Mouse (Mus musculus): ENCODE results near the gene Pa2g4. TPM values are rescaled to one million over a fixed set of nuclear protein-coding genes. Genes with fewer than 3 reads are reported as not detected.

Pa2g4 gene
- polyA plus RNA-seq, 1 experiment from 2014 or later, result 213 TPM

DNA sequence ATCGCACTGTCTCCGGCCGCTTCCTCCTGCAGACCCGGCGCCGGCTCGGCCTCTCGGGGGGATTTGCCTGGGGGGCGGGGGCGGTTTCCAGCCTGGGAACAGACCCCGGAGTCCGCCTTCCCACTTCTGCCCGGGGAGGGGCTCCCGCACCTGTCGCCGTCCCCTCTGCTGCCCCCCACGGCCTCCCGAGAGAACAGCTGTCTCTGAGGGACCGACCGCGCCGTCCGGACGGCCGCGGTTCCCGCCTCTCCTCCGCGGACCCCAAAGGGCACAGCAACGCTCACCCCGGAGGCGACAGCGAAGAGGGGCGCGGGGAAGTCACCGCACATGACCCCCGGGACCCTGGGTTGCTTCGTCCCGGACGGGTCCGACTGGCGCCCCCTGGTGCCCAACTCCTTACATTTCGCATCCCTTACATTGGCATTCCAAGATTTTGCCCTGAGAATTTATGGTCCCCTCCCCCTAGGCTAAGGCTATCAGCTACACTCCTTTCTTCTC lies 24.5 kb upstream of the Pa2g4 start:
- Histone ChIP-seq H3K36me3 (no peaks in the 10 kb centered on the region), H3K4me1 (peaks cover 16% of the 10 kb centered on the region), H3K27ac (peak overlapping the region; percentile 97), H3K27me3 (replicated peaks) (0 out of 2 replicates have a peak, but pooled peaks cover 16% of the 10 kb centered on the region), H3K4me3 (replicated peaks) (peak overlapping the region; percentile 66), H3K4me2 (peak overlapping the region; percentile 97), H3K9ac (peak overlapping the region; percentile 66), H3K9me3 (no peaks in the 10 kb centered on the region)
- ATAC-seq (ENCODE audit: insufficient read depth, low FRiP score, low read depth), result peak; percentile 15; the same call in 1 of the 2 replicates
- WGBS, result under 1% methylated on average over 41 of the region's 43 CpGs

DNA sequence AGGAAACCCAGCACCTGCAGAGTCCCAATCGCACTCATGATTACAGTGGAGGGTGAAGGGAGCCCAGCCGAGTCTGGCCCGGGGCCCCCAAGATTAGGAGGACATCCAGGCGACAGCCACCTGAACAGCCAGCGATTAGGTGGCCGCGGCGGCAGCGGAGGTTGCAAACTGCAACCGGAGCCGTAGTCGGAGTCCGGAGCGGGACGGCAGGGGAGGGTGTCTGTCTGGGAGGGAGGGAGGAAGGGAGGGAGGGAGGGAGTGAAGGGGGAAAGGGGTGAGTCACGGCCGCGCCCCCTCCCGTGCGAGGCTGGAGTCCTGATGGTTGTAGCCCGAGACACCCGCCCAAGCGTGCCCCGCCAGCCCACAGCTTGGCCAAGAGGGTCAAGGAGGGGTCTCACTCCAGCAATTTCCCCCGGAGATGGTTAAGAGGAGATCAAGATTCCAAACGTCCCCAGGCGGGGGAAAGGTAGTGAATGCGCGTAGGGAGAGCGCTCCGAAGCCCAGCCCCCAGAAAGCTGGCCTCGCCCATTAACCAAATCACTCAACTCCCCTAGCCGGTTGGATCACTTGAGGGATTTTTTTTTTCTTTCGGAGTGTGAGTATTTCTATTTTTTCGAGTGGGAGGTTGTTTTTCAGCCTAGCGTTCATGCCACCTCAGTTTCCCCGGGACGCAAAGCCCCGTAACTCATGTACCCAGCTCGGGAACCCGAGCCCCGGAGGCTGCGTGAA lies 23.8 kb upstream of the Pa2g4 start, which contains the start of gene Erbb3:
TSS of gene Erbb3 (minus strand) at position 189 of the 729 bp plus-strand sequence.
- H3K27ac ChIP-seq, result peak within 1 kb of the TSS; percentile 97
- H3K9me3 ChIP-seq, result no peaks in the 10 kb centered on the region
- peak; percentile 74 for ATAC-seq (ENCODE audit: insufficient read depth, low FRiP score, low read depth)
- no peaks in the 10 kb centered on the region for H3K36me3 ChIP-seq
- peak within 1 kb of the TSS; percentile 97 for H3K4me2 ChIP-seq
- H3K4me1 ChIP-seq, result peaks cover 16% of the 10 kb centered on the region
- H3K27me3 ChIP-seq (replicated peaks), result 0 out of 2 replicates have a peak, but pooled peaks cover 16% of the 10 kb centered on the region
- WGBS, result under 1% methylated on average over 42 of the region's 43 CpGs
- peak within 1 kb of the TSS; percentile 66 for H3K9ac ChIP-seq
- peak within 1 kb of the TSS; percentile 66 for H3K4me3 ChIP-seq (replicated peaks)

DNA sequence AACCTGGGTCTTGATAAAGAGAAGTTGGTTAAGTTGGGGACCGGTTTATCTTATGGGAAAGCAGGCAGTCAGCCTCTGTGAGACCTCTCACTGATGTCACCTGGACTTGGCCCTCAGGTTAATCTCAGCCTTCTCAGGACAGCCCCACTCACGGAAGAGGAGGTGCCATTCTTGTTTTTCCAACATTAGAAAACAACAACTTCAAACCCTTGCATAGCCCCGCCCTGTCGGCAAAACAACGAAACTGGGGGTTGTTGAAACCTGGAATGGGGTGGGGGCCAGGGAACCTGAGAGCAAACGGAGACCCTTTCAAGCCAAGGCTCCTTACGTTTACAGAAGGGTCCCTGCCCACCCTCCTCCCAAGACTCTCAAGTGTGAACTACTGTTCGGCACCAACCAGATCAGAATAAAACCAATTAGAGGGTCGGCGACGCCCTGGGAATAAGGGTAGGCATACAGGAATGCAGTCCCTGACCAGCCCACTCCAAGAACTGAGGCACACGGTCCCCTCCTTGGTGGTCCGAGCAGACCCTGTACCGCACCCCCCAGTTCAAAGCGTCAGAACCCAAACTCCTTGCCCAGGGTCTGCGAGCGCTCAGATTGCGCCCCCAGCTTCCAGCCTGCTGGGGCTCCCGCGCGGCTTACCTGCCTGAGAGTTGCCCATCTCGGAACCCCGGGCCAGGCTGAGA lies 23.1 kb upstream of the Pa2g4 start:
- H3K9ac ChIP-seq, result peak overlapping the region; percentile 49
- H3K9me3 ChIP-seq, result no peaks in the 10 kb centered on the region
- WGBS, result 2% methylated on average over 23 of the region's 23 CpGs
- H3K4me3 ChIP-seq (replicated peaks), result peak overlapping the region; percentile 66
- no peaks in the 10 kb centered on the region for H3K36me3 ChIP-seq
- peak overlapping the region; percentile 97 for H3K4me2 ChIP-seq
- peak overlapping the region; percentile 97 for H3K27ac ChIP-seq
- H3K4me1 ChIP-seq, result peaks cover 19% of the 10 kb centered on the region
- 0 out of 2 replicates have a peak, but pooled peaks cover 16% of the 10 kb centered on the region for H3K27me3 ChIP-seq (replicated peaks)
- ATAC-seq (ENCODE audit: insufficient read depth, low FRiP score, low read depth), result no peak

DNA sequence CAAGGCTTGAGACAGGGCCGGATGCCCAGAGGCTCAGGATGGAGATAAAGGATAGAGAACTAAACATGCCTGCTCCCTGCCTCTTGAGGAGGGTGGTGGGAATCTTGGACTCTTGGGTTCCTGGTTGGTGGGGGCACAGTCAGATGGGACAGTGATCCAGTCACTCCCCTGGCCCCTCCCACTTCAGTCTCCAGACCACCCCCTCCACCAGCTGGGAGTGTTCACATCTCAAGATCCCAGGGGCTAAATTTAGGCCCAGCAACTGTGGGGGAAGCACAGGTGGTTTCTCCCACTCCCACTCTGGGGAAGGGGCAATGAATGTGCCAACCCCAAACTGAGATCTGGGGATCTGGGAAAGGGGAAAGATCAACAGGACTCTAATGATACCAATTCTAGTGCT lies 22.3 kb upstream of the Pa2g4 start:
- no peak for ATAC-seq (ENCODE audit: insufficient read depth, low FRiP score, low read depth)
- H3K4me3 ChIP-seq (replicated peaks), result peak overlapping the region; percentile 66
- peak overlapping the region; percentile 97 for H3K27ac ChIP-seq
- 0 out of 2 replicates have a peak, but pooled peaks cover 18% of the 10 kb centered on the region for H3K27me3 ChIP-seq (replicated peaks)
- no peaks in the 10 kb centered on the region for H3K9me3 ChIP-seq
- 47% methylated on average over 1 of the region's 1 CpGs for WGBS
- no peak overlapping the region for H3K9ac ChIP-seq
- peaks cover 25% of the 10 kb centered on the region for H3K4me1 ChIP-seq
- H3K4me2 ChIP-seq, result peak overlapping the region; percentile 97
- H3K36me3 ChIP-seq, result no peaks in the 10 kb centered on the region

DNA sequence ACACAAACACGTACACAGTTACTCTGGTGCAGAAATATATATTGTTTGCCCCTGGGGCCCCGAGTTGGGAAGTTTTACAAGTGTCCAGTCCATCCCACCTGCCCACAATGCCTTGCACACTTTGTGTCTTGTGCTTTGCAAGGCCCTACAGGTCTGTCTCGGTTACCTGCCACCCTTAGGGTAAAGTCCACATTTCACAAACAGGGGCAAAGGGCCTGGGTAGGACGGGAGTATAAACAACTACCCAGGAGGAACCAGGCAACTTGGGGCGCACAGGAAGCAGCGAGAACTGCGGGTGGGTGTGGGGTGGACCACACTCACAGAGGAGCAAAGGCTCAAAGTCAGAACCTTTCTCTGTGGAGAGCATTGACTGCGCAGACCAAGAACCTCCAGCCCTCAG lies 21.9 kb upstream of the Pa2g4 start:
- H3K4me3 ChIP-seq (replicated peaks), result peak overlapping the region; percentile 66
- ATAC-seq (ENCODE audit: insufficient read depth, low FRiP score, low read depth), result peak; percentile 9; the same call in 1 of the 2 replicates
- H3K27me3 ChIP-seq (replicated peaks), result 0 out of 2 replicates have a peak, but pooled peaks cover 18% of the 10 kb centered on the region
- H3K4me1 ChIP-seq, result peaks cover 25% of the 10 kb centered on the region
- H3K36me3 ChIP-seq, result no peaks in the 10 kb centered on the region
- H3K27ac ChIP-seq, result peak overlapping the region; percentile 97
- WGBS, result 41% methylated on average over 8 of the region's 8 CpGs
- H3K4me2 ChIP-seq, result peak overlapping the region; percentile 97
- no peaks in the 10 kb centered on the region for H3K9me3 ChIP-seq
- no peak overlapping the region for H3K9ac ChIP-seq

DNA sequence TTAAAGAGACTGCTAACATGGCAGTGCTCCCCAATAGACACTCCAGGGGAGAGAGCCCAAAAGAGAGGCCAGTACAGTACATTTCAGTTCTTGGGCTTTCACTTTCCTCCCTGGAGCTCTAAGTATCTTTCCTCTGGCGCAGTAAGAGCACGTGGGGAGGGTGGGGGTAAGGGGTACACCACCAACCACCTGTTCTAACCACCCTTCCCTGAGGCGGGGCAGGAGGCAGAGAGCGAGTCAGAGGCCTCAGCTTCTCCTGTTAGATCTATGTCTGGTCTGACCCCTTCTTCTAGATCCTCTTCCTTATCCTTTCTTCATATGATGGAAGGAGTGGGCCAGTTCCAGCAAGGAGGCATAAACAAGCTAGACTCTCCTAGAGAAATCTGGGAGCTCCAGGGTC lies 21.3 kb upstream of the Pa2g4 start:
- Histone ChIP-seq H3K36me3 (no peaks in the 10 kb centered on the region), H3K4me3 (replicated peaks) (peak overlapping the region; percentile 66), H3K27me3 (replicated peaks) (0 out of 2 replicates have a peak, but pooled peaks cover 18% of the 10 kb centered on the region), H3K27ac (peak overlapping the region; percentile 97), H3K9me3 (no peaks in the 10 kb centered on the region), H3K4me2 (peak overlapping the region; percentile 97), H3K4me1 (peaks cover 25% of the 10 kb centered on the region), H3K9ac (no peak overlapping the region)
- whole genome bisulfite sequencing, result 37% methylated on average over 4 of the region's 4 CpGs
- ATAC-seq (ENCODE audit: insufficient read depth, low FRiP score, low read depth), result no peak

- 16% methylated on average over 1 of the region's 1 CpGs for WGBS
- Histone ChIP-seq H3K27ac (peak overlapping the region; percentile 97), H3K27me3 (replicated peaks) (0 out of 2 replicates have a peak, but pooled peaks cover 18% of the 10 kb centered on the region), H3K9me3 (no peaks in the 10 kb centered on the region), H3K9ac (no peak overlapping the region), H3K4me2 (peak overlapping the region; percentile 97), H3K36me3 (no peaks in the 10 kb centered on the region), H3K4me3 (replicated peaks) (peak overlapping the region; percentile 66), H3K4me1 (peaks cover 25% of the 10 kb centered on the region)
- no peak for ATAC-seq (ENCODE audit: insufficient read depth, low FRiP score, low read depth)
Observed at GRCm38 (mm10) chr10:128586546-128586945, 20.8 kb upstream of the Pa2g4 start.

DNA sequence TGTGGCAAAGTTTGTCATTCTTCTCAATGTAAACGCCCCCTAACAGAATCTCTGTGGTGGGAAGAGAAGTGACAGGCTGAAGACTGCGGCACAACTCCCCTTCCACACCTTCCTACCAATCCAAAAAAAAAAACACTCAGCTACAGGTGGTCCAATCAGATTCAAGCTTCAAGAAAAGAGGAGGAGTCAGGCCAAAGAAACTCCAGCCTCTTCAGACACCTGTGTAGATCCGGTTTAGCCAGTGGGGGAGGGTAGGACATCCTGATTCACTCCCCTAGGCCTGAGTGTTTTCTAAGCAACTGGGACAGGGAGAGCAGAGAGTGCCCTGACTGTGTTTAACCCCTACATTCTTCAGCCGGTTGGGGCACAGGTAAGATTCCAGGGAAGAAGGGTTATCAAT lies 18.6 kb upstream of the Pa2g4 start:
- peak overlapping the region; percentile 12; the same call in 1 of the 2 replicates for H3K4me3 ChIP-seq (replicated peaks)

GRCm38 (mm10) chr10:128583644-128584043 lies 17.9 kb upstream of the Pa2g4 start:
- ATAC-seq (ENCODE audit: insufficient read depth, low FRiP score, low read depth), result peak; percentile 42
- WGBS, result 20% methylated on average over 7 of the region's 7 CpGs
- peak overlapping the region; percentile 37 for H3K4me2 ChIP-seq
- H3K4me3 ChIP-seq (replicated peaks), result 0 out of 2 replicates have a peak overlapping the region, but pooled peaks have one; percentile 12
- no peak overlapping the region for H3K9ac ChIP-seq
- no peaks in the 10 kb centered on the region for H3K9me3 ChIP-seq
- H3K27me3 ChIP-seq (replicated peaks), result 0 out of 2 replicates have a peak, but pooled peaks cover 10% of the 10 kb centered on the region
- H3K27ac ChIP-seq, result peak overlapping the region; percentile 84
- no peaks in the 10 kb centered on the region for H3K36me3 ChIP-seq
- peaks cover 18% of the 10 kb centered on the region for H3K4me1 ChIP-seq

More for the DNA sequence above, 18.6 kb upstream of the Pa2g4 start:
- H3K27me3 ChIP-seq (replicated peaks), result 0 out of 2 replicates have a peak, but pooled peaks cover 17% of the 10 kb centered on the region
- no peaks in the 10 kb centered on the region for H3K9me3 ChIP-seq
- 13% methylated on average over 4 of the region's 4 CpGs for WGBS
- H3K4me1 ChIP-seq, result peaks cover 21% of the 10 kb centered on the region
- H3K4me2 ChIP-seq, result peak overlapping the region; percentile 37
- H3K27ac ChIP-seq, result peak overlapping the region; percentile 84
- no peak overlapping the region for H3K9ac ChIP-seq
- H3K36me3 ChIP-seq, result no peaks in the 10 kb centered on the region
- ATAC-seq (ENCODE audit: insufficient read depth, low FRiP score, low read depth), result peak; percentile 51

DNA sequence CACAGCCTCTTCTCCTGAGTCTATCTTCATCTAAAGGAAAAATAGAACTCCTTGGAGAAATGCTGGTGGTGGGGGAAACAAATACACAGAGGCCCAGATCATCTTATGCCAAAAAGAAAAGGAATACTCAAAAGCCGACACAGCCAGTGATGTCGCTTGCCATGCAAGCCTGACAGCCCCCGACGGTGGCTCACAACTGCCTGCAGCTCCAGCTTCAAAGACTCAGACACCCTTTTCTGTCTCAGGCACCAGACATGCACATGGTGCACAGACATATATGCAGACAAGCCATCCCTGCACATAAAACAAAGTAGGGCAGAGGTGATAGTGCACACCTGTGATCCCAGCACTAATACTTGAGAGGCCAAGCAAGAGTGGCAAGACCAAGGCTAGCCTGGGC lies 13.9 kb upstream of the Pa2g4 start:
- H3K9me3 ChIP-seq, result no peaks in the 10 kb centered on the region
- no peak for ATAC-seq (ENCODE audit: insufficient read depth, low FRiP score, low read depth)
- H3K4me1 ChIP-seq, result peaks cover 8% of the 10 kb centered on the region
- H3K27ac ChIP-seq, result no peak overlapping the region
- H3K27me3 ChIP-seq (replicated peaks), result 0 out of 2 replicates have a peak, but pooled peaks cover 2% of the 10 kb centered on the region
- WGBS, result 82% methylated on average over 4 of the region's 4 CpGs
- H3K36me3 ChIP-seq, result no peaks in the 10 kb centered on the region
- no peak overlapping the region for H3K9ac ChIP-seq
- H3K4me2 ChIP-seq, result no peak overlapping the region
- H3K4me3 ChIP-seq (replicated peaks), result no peak overlapping the region

DNA sequence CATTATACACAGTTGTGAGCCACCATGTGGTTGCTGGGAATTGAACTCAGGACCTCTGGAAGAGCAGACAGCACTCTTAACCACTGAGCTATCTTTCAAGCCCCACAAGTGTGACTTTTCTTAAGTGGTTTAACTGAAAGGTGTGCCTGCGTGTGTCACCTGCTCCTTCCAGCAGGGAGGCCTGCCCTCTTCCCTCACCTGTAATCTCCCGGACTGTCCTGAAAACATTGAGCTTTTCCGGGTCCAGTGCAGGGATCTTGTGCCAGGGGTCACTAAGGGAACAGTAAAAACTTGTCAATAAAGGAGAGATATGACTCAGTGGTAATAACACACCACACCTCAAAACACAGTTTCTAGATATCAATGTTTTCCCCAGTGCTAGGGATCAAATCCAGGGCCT lies 13.5 kb upstream of the Pa2g4 start:
- no peak overlapping the region for H3K9ac ChIP-seq
- H3K4me2 ChIP-seq, result no peak overlapping the region
- 75% methylated on average over 3 of the region's 3 CpGs for WGBS
- H3K9me3 ChIP-seq, result no peaks in the 10 kb centered on the region
- 0 out of 2 replicates have a peak, but pooled peaks cover 2% of the 10 kb centered on the region for H3K27me3 ChIP-seq (replicated peaks)
- H3K36me3 ChIP-seq, result no peaks in the 10 kb centered on the region
- H3K4me3 ChIP-seq (replicated peaks), result no peak overlapping the region
- H3K27ac ChIP-seq, result no peak overlapping the region
- ATAC-seq (ENCODE audit: insufficient read depth, low FRiP score, low read depth), result no peak
- peaks cover 8% of the 10 kb centered on the region for H3K4me1 ChIP-seq
